Mouse (Mus musculus): ENCODE measurements around the gene Ndufa6. TPM values are rescaled to one million over a fixed set of nuclear protein-coding genes. Genes with fewer than 3 reads are reported as not detected.
A peak's percentile ranks its signal among the peaks of the same experiment; 100 is the strongest.
"Not testable (repeated sequence)": the region's sequence is repeated elsewhere in the genome, so short reads cannot be mapped to it uniquely, and the experiment has no call there.

The Ndufa6 gene
- 561 and 588 TPM in 2 replicates for polyA plus RNA-seq (2015; fragmentation: Nextera tagmentation; extraction: Ambion mirVana)

DNA sequence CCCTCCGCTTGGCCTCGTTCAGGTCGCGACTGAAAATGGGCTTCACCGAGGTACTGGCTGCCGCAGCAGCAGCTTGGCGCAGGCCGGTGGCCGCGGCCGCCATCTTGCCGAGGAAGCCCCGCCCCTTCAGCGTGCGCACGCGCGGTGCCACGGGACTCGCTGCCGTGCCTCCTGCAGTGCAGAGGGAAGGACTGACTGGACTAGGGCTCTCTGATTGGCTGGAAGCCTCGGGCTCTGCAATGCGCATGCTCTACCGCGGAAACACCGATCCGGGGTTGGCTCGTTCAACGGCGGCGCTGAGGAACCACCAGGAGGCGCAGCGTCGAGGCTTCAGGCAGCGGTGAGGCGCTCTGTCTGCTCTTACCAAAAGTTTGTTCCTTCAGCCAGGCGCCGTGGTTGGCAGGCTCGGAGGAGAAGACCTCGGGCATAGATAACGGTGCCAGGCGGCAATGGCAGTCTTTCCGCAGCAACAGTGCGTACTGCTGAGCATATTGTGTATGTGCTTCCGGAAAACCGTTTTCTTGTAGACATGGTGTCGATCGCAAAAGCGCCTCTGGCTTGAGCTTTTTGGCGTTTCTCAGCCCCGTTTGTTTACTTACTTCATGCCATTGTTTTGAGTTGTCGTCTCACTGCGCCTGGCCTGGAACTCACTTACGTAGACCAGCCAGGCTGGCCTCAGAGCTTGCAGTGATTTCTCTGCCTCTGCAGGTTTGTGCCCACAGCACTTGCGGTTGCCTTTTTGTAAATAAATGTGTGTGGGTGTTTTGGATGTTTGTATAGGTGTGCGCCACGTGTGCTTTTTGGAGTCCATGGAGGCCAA is at the start of gene Ndufa6:
Ndufa6 (minus strand) TSS at position 197 of the 820 bp plus-strand sequence.
- Histone ChIP-seq H3K9me3 (ENCODE audit: control insufficient read depth, low read length) (no peaks in the 10 kb centered on the region), H3K27ac (ENCODE audit: low read length) (peak within 1 kb of the TSS; percentile 93), H3K4me2 (ENCODE audit: low read depth, low read length) (peak within 1 kb of the TSS; percentile 83), H3K9ac (ENCODE audit: low read depth, low read length) (peak within 1 kb of the TSS; percentile 99), H3K4me3 (ENCODE audit: low read length) (peak within 1 kb of the TSS; percentile 95), H3K27me3 (replicated peaks; ENCODE audit: control insufficient read depth, insufficient read depth, low read length) (no peaks in the 10 kb centered on the region), H3K4me1 (ENCODE audit: control insufficient read depth, insufficient read depth, low read length) (peaks cover 36% of the 10 kb centered on the region), H3K36me3 (ENCODE audit: control insufficient read depth, insufficient read depth, low read length) (peaks cover 11% of the 10 kb centered on the region; the same call in 1 of the 2 replicates)
- 1% methylated on average over 56 of the region's 57 CpGs for WGBS
- ATAC-seq, result peak; percentile 98

DNA sequence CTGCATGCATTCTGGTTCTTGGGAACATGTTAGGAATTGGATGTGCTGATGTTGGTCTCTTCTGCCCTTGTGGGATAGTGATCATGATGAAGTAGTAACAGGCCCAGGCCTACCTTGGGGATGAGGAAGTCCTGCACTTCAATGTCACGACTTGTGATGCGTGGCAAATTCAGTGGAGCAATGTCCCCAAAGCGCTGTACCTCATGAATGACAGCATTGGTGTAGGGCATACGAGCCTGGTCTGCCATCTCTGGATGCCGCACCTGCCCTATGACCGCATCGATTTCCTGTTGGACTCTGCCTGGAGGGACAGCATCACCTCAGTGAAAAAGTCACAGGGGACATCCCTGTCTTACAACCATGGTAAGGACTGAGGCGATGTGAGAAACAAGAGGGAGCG is 49.5 kb upstream of the Ndufa6 start:
- 93% methylated on average over 9 of the region's 9 CpGs for WGBS
- Histone ChIP-seq H3K9ac (ENCODE audit: low read depth, low read length) (no peak overlapping the region), H3K36me3 (ENCODE audit: control insufficient read depth, insufficient read depth, low read length) (no peaks in the 10 kb centered on the region), H3K9me3 (ENCODE audit: control insufficient read depth, low read length) (no peaks in the 10 kb centered on the region), H3K27me3 (replicated peaks; ENCODE audit: control insufficient read depth, insufficient read depth, low read length) (no peaks in the 10 kb centered on the region), H3K4me2 (ENCODE audit: low read depth, low read length) (no peak overlapping the region), H3K4me3 (ENCODE audit: low read length) (no peak overlapping the region), H3K4me1 (ENCODE audit: control insufficient read depth, insufficient read depth, low read length) (no peaks in the 10 kb centered on the region), H3K27ac (ENCODE audit: low read length) (no peak overlapping the region)
- ATAC-seq, result no peak

DNA sequence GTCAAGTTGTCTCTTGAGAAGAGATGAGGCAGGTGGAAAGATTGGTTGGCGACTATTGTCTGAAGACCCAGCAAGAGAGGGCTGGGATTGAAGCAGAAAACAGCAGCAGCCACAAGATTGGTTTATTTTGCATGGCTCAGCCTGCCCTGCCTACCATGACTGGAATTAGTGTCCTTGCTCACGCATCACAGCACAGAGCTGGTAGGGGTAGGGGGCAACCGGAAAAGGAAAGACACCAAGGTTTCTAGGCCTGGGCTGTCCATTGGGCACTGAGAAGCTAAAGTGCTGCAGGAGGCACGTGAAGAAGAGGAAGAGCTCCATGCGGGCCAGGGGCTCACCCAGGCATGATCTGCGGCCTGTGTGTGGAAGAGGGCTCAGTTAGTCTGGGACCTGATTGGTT is 48.6 kb upstream of the Ndufa6 start:
- H3K9me3 ChIP-seq (ENCODE audit: control insufficient read depth, low read length), result no peaks in the 10 kb centered on the region
- no peaks in the 10 kb centered on the region for H3K27me3 ChIP-seq (replicated peaks; ENCODE audit: control insufficient read depth, insufficient read depth, low read length)
- 85% methylated on average over 6 of the region's 6 CpGs for WGBS
- no peak for ATAC-seq
- no peak overlapping the region for H3K4me2 ChIP-seq (ENCODE audit: low read depth, low read length)
- H3K27ac ChIP-seq (ENCODE audit: low read length), result no peak overlapping the region
- H3K4me1 ChIP-seq (ENCODE audit: control insufficient read depth, insufficient read depth, low read length), result no peaks in the 10 kb centered on the region
- no peak overlapping the region for H3K4me3 ChIP-seq (ENCODE audit: low read length)
- H3K9ac ChIP-seq (ENCODE audit: low read depth, low read length), result no peak overlapping the region
- no peaks in the 10 kb centered on the region for H3K36me3 ChIP-seq (ENCODE audit: control insufficient read depth, insufficient read depth, low read length)

DNA sequence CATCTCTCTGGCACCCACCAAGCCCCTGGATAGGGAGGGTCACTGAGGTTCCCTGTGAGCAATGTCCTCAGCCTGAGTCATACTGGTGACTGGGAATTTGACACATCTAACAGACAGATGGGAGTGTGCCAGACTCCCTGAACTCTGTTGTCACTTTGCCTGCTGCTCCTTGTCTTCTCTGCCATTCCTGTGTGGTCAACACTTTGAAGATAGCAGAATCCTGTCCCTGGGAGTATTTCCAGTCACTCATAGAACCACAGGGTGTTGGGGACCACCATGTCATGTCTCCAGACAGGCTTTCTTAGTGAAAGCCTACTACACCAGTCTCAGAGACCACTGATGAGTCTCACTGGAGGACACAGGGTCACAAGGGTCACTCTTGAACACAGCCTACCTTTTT is 48.0 kb upstream of the Ndufa6 start:
- H3K36me3 ChIP-seq (ENCODE audit: control insufficient read depth, insufficient read depth, low read length), result no peaks in the 10 kb centered on the region
- H3K4me3 ChIP-seq (ENCODE audit: low read length), result no peak overlapping the region
- no peak overlapping the region for H3K27ac ChIP-seq (ENCODE audit: low read length)
- no peak overlapping the region for H3K4me2 ChIP-seq (ENCODE audit: low read depth, low read length)
- ATAC-seq, result no peak
- H3K9ac ChIP-seq (ENCODE audit: low read depth, low read length), result no peak overlapping the region
- H3K9me3 ChIP-seq (ENCODE audit: control insufficient read depth, low read length), result no peaks in the 10 kb centered on the region
- H3K27me3 ChIP-seq (replicated peaks; ENCODE audit: control insufficient read depth, insufficient read depth, low read length), result no peaks in the 10 kb centered on the region
- no peaks in the 10 kb centered on the region for H3K4me1 ChIP-seq (ENCODE audit: control insufficient read depth, insufficient read depth, low read length)

- 67% methylated on average over 2 of the region's 2 CpGs for WGBS
- H3K27me3 ChIP-seq (replicated peaks; ENCODE audit: control insufficient read depth, insufficient read depth, low read length), result no peaks in the 10 kb centered on the region
- ATAC-seq, result no peak
- H3K9me3 ChIP-seq (ENCODE audit: control insufficient read depth, low read length), result no peaks in the 10 kb centered on the region
- no peak overlapping the region for H3K27ac ChIP-seq (ENCODE audit: low read length)
- no peaks in the 10 kb centered on the region for H3K36me3 ChIP-seq (ENCODE audit: control insufficient read depth, insufficient read depth, low read length)
- H3K4me1 ChIP-seq (ENCODE audit: control insufficient read depth, insufficient read depth, low read length), result no peaks in the 10 kb centered on the region
- no peak overlapping the region for H3K4me2 ChIP-seq (ENCODE audit: low read depth, low read length)
- no peak overlapping the region for H3K4me3 ChIP-seq (ENCODE audit: low read length)
- no peak overlapping the region for H3K9ac ChIP-seq (ENCODE audit: low read depth, low read length)
These were observed 47.4 kb upstream of the Ndufa6 start for GRCm38 (mm10) chr15:82401516-82401915.

- ATAC-seq; H3K4me3 ChIP-seq (ENCODE audit: low read length); H3K27ac ChIP-seq (ENCODE audit: low read length); H3K36me3 ChIP-seq (ENCODE audit: control insufficient read depth, insufficient read depth, low read length); H3K4me2 ChIP-seq (ENCODE audit: low read depth, low read length); H3K27me3 ChIP-seq (replicated peaks; ENCODE audit: control insufficient read depth, insufficient read depth, low read length); H3K9ac ChIP-seq (ENCODE audit: low read depth, low read length); H3K4me1 ChIP-seq (ENCODE audit: control insufficient read depth, insufficient read depth, low read length); H3K9me3 ChIP-seq (ENCODE audit: control insufficient read depth, low read length): not testable (repeated sequence)
- WGBS, result 68% methylated on average over 3 of the region's 3 CpGs
These were observed 41.8 kb upstream of the Ndufa6 start for GRCm38 (mm10) chr15:82395955-82396354.

- ATAC-seq; H3K27ac ChIP-seq (ENCODE audit: low read length); H3K4me3 ChIP-seq (ENCODE audit: low read length); H3K36me3 ChIP-seq (ENCODE audit: control insufficient read depth, insufficient read depth, low read length); H3K9me3 ChIP-seq (ENCODE audit: control insufficient read depth, low read length); H3K9ac ChIP-seq (ENCODE audit: low read depth, low read length); H3K4me1 ChIP-seq (ENCODE audit: control insufficient read depth, insufficient read depth, low read length); H3K27me3 ChIP-seq (replicated peaks; ENCODE audit: control insufficient read depth, insufficient read depth, low read length); H3K4me2 ChIP-seq (ENCODE audit: low read depth, low read length): not testable (repeated sequence)
- WGBS, result 84% methylated on average over 2 of the region's 2 CpGs
These were observed 39.8 kb upstream of the Ndufa6 start, which contains the start of gene Cyp2d11 for GRCm38 (mm10) chr15:82393922-82394321. Gene Cyp2d11 (minus strand): TSS chr15:82394022.

DNA sequence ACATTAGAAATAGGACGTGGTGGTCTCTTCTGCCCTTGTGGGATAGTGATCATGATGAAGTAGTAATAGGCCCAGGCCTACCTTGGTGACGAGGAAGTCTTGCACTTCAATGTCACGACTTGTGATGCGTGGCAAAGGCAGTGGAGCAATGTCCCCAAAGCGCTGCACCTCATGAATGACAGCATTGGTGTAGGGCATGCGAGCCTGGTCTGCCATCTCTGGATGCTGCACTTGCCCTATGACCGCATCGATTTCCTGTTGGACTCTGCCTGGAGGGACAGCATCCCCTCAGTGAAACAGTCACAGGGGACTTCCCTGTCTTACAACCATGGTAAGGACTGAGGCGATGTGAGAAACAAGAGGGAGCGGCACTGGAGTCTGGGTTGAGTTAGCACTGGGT is 35.8 kb upstream of the Ndufa6 start:
- H3K4me1 ChIP-seq (ENCODE audit: control insufficient read depth, insufficient read depth, low read length); ATAC-seq: not testable (repeated sequence)
- WGBS, result 91% methylated on average over 10 of the region's 10 CpGs

DNA sequence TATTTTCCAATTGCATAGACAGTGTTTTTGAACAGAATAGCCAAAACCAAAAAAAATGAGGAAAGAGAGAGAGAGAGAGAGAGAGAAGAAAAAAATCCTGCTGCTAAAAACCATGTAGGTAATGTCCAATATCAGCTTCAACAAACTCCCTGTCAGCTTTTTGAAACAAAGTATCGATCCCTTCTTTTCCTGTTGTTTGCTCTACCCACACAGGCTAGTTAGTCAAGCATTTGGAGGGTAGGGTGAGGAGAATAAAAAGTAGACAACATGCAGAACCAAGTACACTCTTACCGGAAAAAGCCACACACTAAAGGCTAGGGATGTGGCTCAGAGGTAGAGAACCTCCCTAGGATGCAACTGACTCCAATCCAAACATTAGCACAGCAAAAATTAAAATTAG is 31.6 kb upstream of the Ndufa6 start:
- Histone ChIP-seq H3K9me3 (ENCODE audit: control insufficient read depth, low read length) (no peaks in the 10 kb centered on the region), H3K4me1 (ENCODE audit: control insufficient read depth, insufficient read depth, low read length) (peaks cover 2% of the 10 kb centered on the region; the same call in 1 of the 2 replicates), H3K36me3 (ENCODE audit: control insufficient read depth, insufficient read depth, low read length) (no peaks in the 10 kb centered on the region), H3K27me3 (replicated peaks; ENCODE audit: control insufficient read depth, insufficient read depth, low read length) (no peaks in the 10 kb centered on the region), H3K9ac (ENCODE audit: low read depth, low read length) (no peak overlapping the region), H3K4me2 (ENCODE audit: low read depth, low read length) (no peak overlapping the region), H3K27ac (ENCODE audit: low read length) (no peak overlapping the region), H3K4me3 (ENCODE audit: low read length) (no peak overlapping the region)
- no peak for ATAC-seq
- WGBS, result 86% methylated on average over 2 of the region's 2 CpGs

More for the DNA sequence above, 35.8 kb upstream of the Ndufa6 start:
- H3K27me3 ChIP-seq (replicated peaks; ENCODE audit: control insufficient read depth, insufficient read depth, low read length); H3K9me3 ChIP-seq (ENCODE audit: control insufficient read depth, low read length); H3K9ac ChIP-seq (ENCODE audit: low read depth, low read length); H3K27ac ChIP-seq (ENCODE audit: low read length); H3K4me2 ChIP-seq (ENCODE audit: low read depth, low read length); H3K36me3 ChIP-seq (ENCODE audit: control insufficient read depth, insufficient read depth, low read length); H3K4me3 ChIP-seq (ENCODE audit: low read length): not testable (repeated sequence)

All from intestine, embryonic 16.5 days (tissue).